Mouse (Mus musculus) liver, embryonic 18 days (tissue): Measurements from ENCODE around the gene Ppp1r3e. TPM values are rescaled to one million over a fixed set of nuclear protein-coding genes. Genes with fewer than 3 reads are reported as not detected.

Experiments
- polyA plus RNA-seq: library from polyadenylated mRNA; depleted of rRNA; stranded (reverse); fragments of >200 nt; gene quantifications from 2 replicates; pipeline ENCODE4 v1.2.3, GENCODE M21; 2012; rRNA removed

Gene Ppp1r3e
- 1.9 and 2.0 TPM in 2 replicates for polyA plus RNA-seq

DNA sequence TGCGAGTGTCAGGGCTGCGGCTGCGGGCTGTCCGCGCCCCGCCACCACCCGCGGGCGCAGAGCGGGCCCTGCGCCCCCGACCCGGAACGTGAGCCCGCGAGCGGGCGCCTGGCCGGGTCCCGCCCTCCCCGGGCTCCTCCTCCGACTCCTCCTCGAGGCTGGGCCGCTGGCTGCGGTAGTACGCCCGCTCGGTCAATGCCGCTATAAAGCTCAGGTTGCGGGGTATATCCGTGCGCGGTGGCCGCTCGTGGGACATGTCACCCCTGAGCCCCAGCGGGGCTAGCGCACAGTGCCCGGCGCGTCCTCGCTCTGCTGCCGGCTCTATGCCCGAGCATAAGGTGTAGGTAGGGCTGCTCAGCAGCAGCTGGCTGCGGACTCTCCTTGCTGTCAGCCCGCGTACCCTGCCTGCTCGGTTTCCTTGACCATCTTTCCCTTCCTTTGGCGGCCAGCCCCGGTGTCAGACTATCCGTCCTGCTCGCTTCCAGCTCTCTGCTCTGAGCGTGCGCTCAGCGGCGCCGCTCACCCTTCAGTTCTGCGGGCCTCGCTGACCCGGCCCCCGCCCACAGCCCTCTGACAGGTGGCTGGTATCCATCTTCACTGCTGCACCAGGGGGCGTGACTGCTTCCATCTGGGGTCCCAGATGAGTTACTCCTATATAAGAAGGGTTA, at the start of gene Ppp1r3e:
Gene Ppp1r3e, minus strand, starts transcription at position 503 of the 668 bp plus-strand sequence.

DNA sequence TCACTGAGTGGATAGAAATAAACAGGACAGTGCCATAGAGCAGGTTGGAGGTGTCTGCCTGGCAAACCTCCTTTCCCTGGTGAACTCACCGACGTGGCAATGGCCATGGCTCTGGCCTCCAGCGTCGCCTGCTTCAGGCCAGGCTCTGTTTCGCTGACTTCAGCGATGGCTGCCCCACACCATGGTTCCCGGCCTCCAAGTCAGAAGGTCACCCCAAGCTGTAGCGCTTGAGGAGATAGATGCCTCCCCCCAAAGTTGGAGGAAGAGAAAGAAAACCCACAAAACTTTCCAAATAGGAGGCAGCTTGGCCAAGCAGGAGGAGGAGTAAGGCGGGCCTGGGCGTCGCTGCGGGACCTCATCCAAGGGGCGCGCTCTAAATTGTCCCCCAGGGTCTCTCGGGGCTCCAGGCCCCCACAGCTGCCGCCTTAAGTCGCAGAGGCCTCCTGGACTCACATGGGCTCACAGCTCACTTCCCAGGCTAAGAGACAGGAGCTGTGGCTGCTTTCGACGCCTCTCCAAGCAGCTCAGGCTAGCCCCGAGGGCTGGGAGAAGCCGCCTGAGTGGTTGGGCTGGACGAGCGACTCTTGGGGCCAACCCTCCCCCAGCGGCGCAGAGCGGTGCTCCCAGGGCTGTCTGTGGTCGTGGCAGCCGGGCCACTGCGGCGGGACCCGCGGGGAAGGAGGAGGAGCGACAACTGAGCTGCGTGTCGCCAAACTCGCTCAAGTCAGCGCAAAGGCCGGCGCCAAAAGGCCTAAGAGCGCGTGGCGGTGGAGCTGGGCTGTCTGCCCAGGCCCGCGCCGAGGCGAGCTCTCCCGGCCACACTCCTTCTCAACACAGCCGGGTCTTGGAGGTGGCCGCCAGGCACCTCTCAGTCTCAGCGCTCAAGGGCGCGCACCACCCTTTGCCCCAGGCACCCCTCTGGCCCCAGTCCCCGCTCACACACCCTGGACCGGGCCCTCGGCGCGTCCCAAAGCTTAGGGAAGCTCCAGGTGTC, 48.3 kb upstream of the Ppp1r3e start, which contains the start of gene Efs:
Gene Efs, minus strand, starts transcription at position 778 of the 994 bp plus-strand sequence.

DNA sequence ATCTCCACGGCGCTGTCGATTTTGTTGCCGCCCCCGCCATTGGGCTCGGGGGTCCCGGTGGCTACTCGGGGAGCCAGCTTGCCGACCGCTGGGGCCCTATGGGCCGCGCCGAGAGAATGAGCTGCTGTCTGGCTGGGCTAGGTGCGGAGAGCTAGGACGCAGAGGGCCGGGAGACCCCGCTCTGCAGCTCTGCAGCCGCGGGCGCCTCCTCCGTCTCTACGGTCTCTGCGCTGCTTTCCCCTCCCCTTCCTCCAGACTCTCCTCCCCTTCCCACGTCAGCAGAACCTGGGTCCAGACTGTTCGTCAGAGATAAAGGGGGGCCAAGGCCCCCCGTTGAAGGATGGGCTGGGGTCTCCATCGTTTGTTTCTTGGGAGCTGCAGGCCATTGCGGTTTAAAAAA, 35.5 kb upstream of the Ppp1r3e start, which contains the start of gene Slc22a17:
Gene Slc22a17, minus strand, starts transcription at position 247 of the 400 bp plus-strand sequence.

DNA sequence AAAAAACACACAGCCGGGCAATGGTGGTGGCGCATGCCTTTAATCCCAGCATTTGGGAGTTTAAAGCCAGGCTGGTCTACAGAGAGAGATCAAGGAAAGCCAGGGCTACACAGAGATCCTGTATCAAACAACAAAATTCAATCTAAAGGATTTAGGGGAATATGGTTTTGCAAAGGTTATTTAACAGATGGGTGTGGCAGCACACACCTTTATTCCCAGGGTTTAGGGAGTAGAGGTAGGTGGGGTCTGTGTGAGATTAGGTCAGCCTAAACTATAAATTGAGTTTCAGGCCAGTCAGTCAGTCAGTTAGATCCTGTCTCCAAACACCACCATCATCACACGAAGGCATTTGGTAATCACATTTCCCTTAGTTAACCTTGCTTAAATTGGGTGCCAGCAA, 14.8 kb upstream of the Ppp1r3e start, which contains the start of gene Pabpn1:
Gene Pabpn1, plus strand, starts transcription at position 301 of the 400 bp plus-strand sequence.

GRCm38 (mm10) chr14:54883154-54884021, 6.0 kb upstream of the Ppp1r3e start, which contains the start of the genes Bcl2l2 and Gm20521:
Gene Bcl2l2 (plus strand): TSS chr14:54883377.
Gene Gm20521 (plus strand): TSS chr14:54883441.

DNA sequence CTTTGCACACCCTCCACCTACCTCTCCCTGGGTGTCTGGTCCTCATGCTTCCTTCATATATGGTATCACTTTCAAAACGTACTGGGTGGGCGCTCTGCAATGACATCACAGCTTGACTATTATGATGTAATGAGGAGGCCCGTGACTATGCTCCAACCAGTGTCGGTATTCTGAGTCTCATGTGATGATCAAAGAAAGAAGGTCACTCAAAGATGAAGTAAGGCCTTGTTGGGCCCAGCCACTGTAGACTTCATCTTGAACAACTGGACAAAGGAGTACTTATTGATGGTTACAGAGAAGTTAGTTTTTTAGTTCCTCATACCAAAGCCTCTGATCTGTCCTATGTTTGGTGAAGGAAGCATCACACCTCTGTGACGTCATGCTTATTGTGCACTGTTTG, 6.5 kb downstream of the Ppp1r3e start, which contains the start of gene Homez:
Gene Homez, minus strand, starts transcription at position 101 of the 400 bp plus-strand sequence.

Other genes starting within 250 kb of the Ppp1r3e start
- gene Gm17606, start 236.6 kb downstream of the Ppp1r3e start, polyA plus RNA-seq, result not detected in 2 replicates
- gene Cdh24, start 236.2 kb downstream of the Ppp1r3e start, polyA plus RNA-seq, result 0.96 and 1.1 TPM in 2 replicates
- 41.4 and 42.6 TPM in 2 replicates for gene 1700123O20Rik, start 191.3 kb downstream of the Ppp1r3e start, polyA plus RNA-seq
- 46.0 and 56.8 TPM in 2 replicates for gene Acin1, start 190.6 kb downstream of the Ppp1r3e start, polyA plus RNA-seq
- 0.05 and 0.06 TPM in 2 replicates for gene Gm29776, start 178.7 kb downstream of the Ppp1r3e start, polyA plus RNA-seq
- 25.7 and 34.3 TPM in 2 replicates for gene Cebpe, start 165.4 kb downstream of the Ppp1r3e start, polyA plus RNA-seq
- gene Slc7a8, start 95.6 kb downstream of the Ppp1r3e start, polyA plus RNA-seq, result 4.7 and 5.1 TPM in 2 replicates
- not detected in 2 replicates for gene Rnf212b, start 63.4 kb downstream of the Ppp1r3e start, polyA plus RNA-seq
- gene Homez, start 6.6 kb downstream of the Ppp1r3e start, polyA plus RNA-seq, result 1.5 and 2.1 TPM in 2 replicates
- gene Bcl2l2, start 5.8 kb upstream of the Ppp1r3e start, polyA plus RNA-seq, result 8.9 and 9.0 TPM in 2 replicates
- 0.07 and 0.12 TPM in 2 replicates for gene Gm20521, start 5.9 kb upstream of the Ppp1r3e start, polyA plus RNA-seq
- 101 and 125 TPM in 2 replicates for gene Pabpn1, start 14.9 kb upstream of the Ppp1r3e start, polyA plus RNA-seq
- gene Slc22a17, start 35.6 kb upstream of the Ppp1r3e start, polyA plus RNA-seq, result 4.2 and 5.5 TPM in 2 replicates
- gene Efs, start 48.6 kb upstream of the Ppp1r3e start, polyA plus RNA-seq, result 0.38 and 0.47 TPM in 2 replicates
- gene Il25, start 55.1 kb upstream of the Ppp1r3e start, polyA plus RNA-seq, result not detected in 2 replicates
- 0.04 TPM in 1 of 2 replicates, not detected in the other for gene Cmtm5, start 58.7 kb upstream of the Ppp1r3e start, polyA plus RNA-seq
- gene Myh6, start 89.4 kb upstream of the Ppp1r3e start, polyA plus RNA-seq, result 0.05 and 0.14 TPM in 2 replicates
- not detected in 2 replicates for gene Gm17428, start 99.4 kb upstream of the Ppp1r3e start, polyA plus RNA-seq
- 0.06 and 0.11 TPM in 2 replicates for gene Myh7, start 117.1 kb upstream of the Ppp1r3e start, polyA plus RNA-seq
- 20.9 and 22.6 TPM in 2 replicates for gene Ngdn, start 137.9 kb upstream of the Ppp1r3e start, polyA plus RNA-seq
- 0.26 and 0.29 TPM in 2 replicates for gene Zfhx2, start 214.8 kb upstream of the Ppp1r3e start, polyA plus RNA-seq
- 3.3 and 3.6 TPM in 2 replicates for gene Thtpa, start 217.2 kb upstream of the Ppp1r3e start, polyA plus RNA-seq
- gene Ap1g2, start 229.0 kb upstream of the Ppp1r3e start, polyA plus RNA-seq, result 8.7 and 9.3 TPM in 2 replicates
- 0.02 and 0.03 TPM in 2 replicates for gene Jph4, start 239.4 kb upstream of the Ppp1r3e start, polyA plus RNA-seq